Mouse (Mus musculus) liver, embryonic 12.5 days (tissue): ENCODE measurements around the gene Ttc39b. TPM values are rescaled to one million over a fixed set of nuclear protein-coding genes. Genes with fewer than 3 reads are reported as not detected.

ENCODE experiments used
- ATAC-seq: fragments of 200-750 bp; cut with Nextera tagmentation; 2 replicates; pipeline ENCODE4 v1.8.0; 2017; ENCODE audit warnings: moderate number of reproducible peaks, mild to moderate bottlenecking, moderate library complexity
- H3K27ac ChIP-seq: fragments of 300-500 bp; sonication (generic); 2 replicates; pipeline ENCODE4 v1.5.1; 2016; ENCODE audit warnings: mild to moderate bottlenecking
- H3K27me3 ChIP-seq: fragments of 300-500 bp; sonication (generic); replicated peaks from 2 replicates; pipeline ENCODE4 v1.6.1; 2016; ENCODE audit warnings: mild to moderate bottlenecking, moderate library complexity
- H3K36me3 ChIP-seq: fragments of 300-500 bp; sonication (generic); 2 replicates; pipeline ENCODE4 v1.6.1; 2016; ENCODE audit warnings: mild to moderate bottlenecking, moderate library complexity
- H3K4me1 ChIP-seq: fragments of 300-500 bp; sonication (generic); 2 replicates; pipeline ENCODE4 v1.6.1; 2016
- H3K4me2 ChIP-seq: fragments of 300-500 bp; sonication (generic); 2 replicates; pipeline ENCODE4 v1.6.1; 2016; ENCODE audit warnings: mild to moderate bottlenecking, moderate library complexity
- H3K4me3 ChIP-seq: fragments of 300-500 bp; sonication (generic); 2 replicates; pipeline ENCODE4 v1.5.1; 2016; ENCODE audit warnings: mild to moderate bottlenecking, moderate library complexity
- H3K9ac ChIP-seq: fragments of 300-500 bp; sonication (generic); 2 replicates; pipeline ENCODE4 v1.6.1; 2016; ENCODE audit warnings: mild to moderate bottlenecking, moderate library complexity
- H3K9me3 ChIP-seq: fragments of 300-500 bp; sonication (generic); replicated peaks from 2 replicates; pipeline ENCODE4 v1.6.1; 2016; ENCODE audit warnings: mild to moderate bottlenecking, moderate library complexity
- WGBS: fragments of 180-500 bp; shearing (Covaris S2); methylation state at CpG from one replicate; pipeline ENCODE4 v1.1.7; 2016; ENCODE audit not compliant: insufficient replicate concordance; 5-methylcytosine and 5-hydroxymethylcytosine counted together
- polyA plus RNA-seq: library from polyadenylated mRNA; unstranded; fragments of >200 nt; fragmentation: Nextera tagmentation; extraction: Ambion mirVana; gene quantifications from 2 replicates; pipeline ENCODE4 v1.2.1, GENCODE M21; 2016

Gene Ttc39b
- polyA plus RNA-seq, 1 experiment from 2014 or later: 4.3 TPM

GRCm38 (mm10) chr4:83234739-83235138 lies 89.3 kb downstream of the Ttc39b start:
- H3K27ac ChIP-seq: no peak overlapping the region
- no peak for ATAC-seq
- H3K36me3 ChIP-seq: no peaks in the 10 kb centered on the region
- no peaks in the 10 kb centered on the region for H3K9me3 ChIP-seq
- H3K4me2 ChIP-seq: no peak overlapping the region
- H3K4me3 ChIP-seq: no peak overlapping the region
- 76% methylated on average over 11 of the region's 11 CpGs for WGBS
- no peak overlapping the region for H3K9ac ChIP-seq
- H3K4me1 ChIP-seq: no peaks in the 10 kb centered on the region
- no peaks in the 10 kb centered on the region for H3K27me3 ChIP-seq

GRCm38 (mm10) chr4:83234132-83234531 lies 89.9 kb downstream of the Ttc39b start:
- no peak overlapping the region for H3K27ac ChIP-seq
- H3K9me3 ChIP-seq: no peaks in the 10 kb centered on the region
- no peaks in the 10 kb centered on the region for H3K36me3 ChIP-seq
- no peak overlapping the region for H3K9ac ChIP-seq
- WGBS: 64% methylated on average over 7 of the region's 7 CpGs
- no peaks in the 10 kb centered on the region for H3K4me1 ChIP-seq
- ATAC-seq: no peak
- H3K4me3 ChIP-seq: no peak overlapping the region
- H3K4me2 ChIP-seq: no peak overlapping the region
- no peaks in the 10 kb centered on the region for H3K27me3 ChIP-seq

GRCm38 (mm10) chr4:83233181-83234123 lies 90.6 kb downstream of the Ttc39b start:
- ATAC-seq: no peak

GRCm38 (mm10) chr4:83232315-83232880 lies 91.7 kb downstream of the Ttc39b start:
- no peak overlapping the region for H3K27ac ChIP-seq
- no peak overlapping the region for H3K9ac ChIP-seq
- no peaks in the 10 kb centered on the region for H3K36me3 ChIP-seq
- WGBS: 76% methylated on average over 9 of the region's 9 CpGs
- H3K9me3 ChIP-seq: no peaks in the 10 kb centered on the region
- no peaks in the 10 kb centered on the region for H3K4me1 ChIP-seq
- H3K4me3 ChIP-seq: no peak overlapping the region
- H3K27me3 ChIP-seq: no peaks in the 10 kb centered on the region
- no peak for ATAC-seq
- H3K4me2 ChIP-seq: no peak overlapping the region

More at GRCm38 (mm10) chr4:83233181-83234123, 90.6 kb downstream of the Ttc39b start:
- Histone ChIP-seq H3K4me1 (no peaks in the 10 kb centered on the region), H3K27me3 (no peaks in the 10 kb centered on the region), H3K4me2 (no peak overlapping the region), H3K9me3 (no peaks in the 10 kb centered on the region), H3K36me3 (no peaks in the 10 kb centered on the region), H3K27ac (no peak overlapping the region), H3K9ac (no peak overlapping the region), H3K4me3 (no peak overlapping the region)
- 75% methylated on average over 22 of the region's 22 CpGs for WGBS

- ATAC-seq: no peak
- no peak overlapping the region for H3K27ac ChIP-seq
- no peaks in the 10 kb centered on the region for H3K4me1 ChIP-seq
- H3K4me2 ChIP-seq: no peak overlapping the region
- no peak overlapping the region for H3K9ac ChIP-seq
- H3K4me3 ChIP-seq: no peak overlapping the region
- H3K27me3 ChIP-seq: no peaks in the 10 kb centered on the region
- no peaks in the 10 kb centered on the region for H3K36me3 ChIP-seq
- WGBS: 76% methylated on average over 9 of the region's 9 CpGs
- no peaks in the 10 kb centered on the region for H3K9me3 ChIP-seq
These were observed 95.3 kb downstream of the Ttc39b start for GRCm38 (mm10) chr4:83228664-83229283.

- WGBS: 72% methylated on average over 10 of the region's 10 CpGs
- no peaks in the 10 kb centered on the region for H3K27me3 ChIP-seq
- no peaks in the 10 kb centered on the region for H3K36me3 ChIP-seq
- ATAC-seq: no peak
- H3K27ac ChIP-seq: no peak overlapping the region
- no peaks in the 10 kb centered on the region for H3K4me1 ChIP-seq
- H3K4me3 ChIP-seq: no peak overlapping the region
- H3K9ac ChIP-seq: no peak overlapping the region
- H3K9me3 ChIP-seq: no peaks in the 10 kb centered on the region
- H3K4me2 ChIP-seq: no peak overlapping the region
These were observed 96.0 kb downstream of the Ttc39b start for GRCm38 (mm10) chr4:83228073-83228472.

- Histone ChIP-seq H3K9me3 (no peaks in the 10 kb centered on the region), H3K4me1 (no peaks in the 10 kb centered on the region), H3K36me3 (no peaks in the 10 kb centered on the region), H3K4me3 (no peak overlapping the region), H3K4me2 (no peak overlapping the region), H3K27me3 (no peaks in the 10 kb centered on the region), H3K9ac (no peak overlapping the region), H3K27ac (no peak overlapping the region)
- WGBS: 75% methylated on average over 8 of the region's 8 CpGs
- ATAC-seq: no peak
These were observed 98.3 kb downstream of the Ttc39b start for GRCm38 (mm10) chr4:83225633-83226360.

- Histone ChIP-seq H3K4me1 (no peaks in the 10 kb centered on the region), H3K36me3 (no peaks in the 10 kb centered on the region), H3K9me3 (no peaks in the 10 kb centered on the region), H3K27me3 (no peaks in the 10 kb centered on the region), H3K4me3 (no peak overlapping the region), H3K9ac (no peak overlapping the region), H3K4me2 (no peak overlapping the region), H3K27ac (no peak overlapping the region)
- no peak for ATAC-seq
- whole genome bisulfite sequencing: 31% methylated on average over 5 of the region's 5 CpGs
These were observed 99.8 kb downstream of the Ttc39b start for GRCm38 (mm10) chr4:83224242-83224641.

GRCm38 (mm10) chr4:83223197-83223596 lies 100.9 kb downstream of the Ttc39b start:
- H3K36me3 ChIP-seq: no peaks in the 10 kb centered on the region
- no peaks in the 10 kb centered on the region for H3K4me1 ChIP-seq
- 63% methylated on average over 5 of the region's 5 CpGs for WGBS
- H3K9me3 ChIP-seq: no peaks in the 10 kb centered on the region
- no peaks in the 10 kb centered on the region for H3K27me3 ChIP-seq
- H3K27ac ChIP-seq: no peak overlapping the region
- H3K4me3 ChIP-seq: no peak overlapping the region
- ATAC-seq: no peak
- H3K4me2 ChIP-seq: no peak overlapping the region
- no peak overlapping the region for H3K9ac ChIP-seq

- Histone ChIP-seq H3K9me3 (no peaks in the 10 kb centered on the region), H3K36me3 (no peaks in the 10 kb centered on the region), H3K4me1 (no peaks in the 10 kb centered on the region), H3K4me3 (no peak overlapping the region), H3K27ac (no peak overlapping the region), H3K4me2 (no peak overlapping the region), H3K9ac (no peak overlapping the region), H3K27me3 (no peaks in the 10 kb centered on the region; the same call in 1 of the 2 replicates)
- WGBS: 63% methylated on average over 13 of the region's 13 CpGs
- no peak for ATAC-seq
These were observed 103.1 kb downstream of the Ttc39b start for GRCm38 (mm10) chr4:83220761-83221557.

- WGBS: 68% methylated on average over 5 of the region's 5 CpGs
- no peak for ATAC-seq
- Histone ChIP-seq H3K27me3 (no peaks in the 10 kb centered on the region; the same call in 1 of the 2 replicates), H3K27ac (no peak overlapping the region), H3K4me1 (no peaks in the 10 kb centered on the region), H3K9ac (no peak overlapping the region), H3K4me3 (no peak overlapping the region), H3K9me3 (no peaks in the 10 kb centered on the region), H3K4me2 (no peak overlapping the region), H3K36me3 (no peaks in the 10 kb centered on the region)
These were observed 104.8 kb downstream of the Ttc39b start for GRCm38 (mm10) chr4:83219253-83219652.
